Mouse (Mus musculus) stomach, embryonic 14.5 days (tissue): ENCODE results near the gene Brsk2. TPM values are rescaled to one million over a fixed set of nuclear protein-coding genes. Genes with fewer than 3 reads are reported as not detected.

Experiments
- ATAC-seq: fragments of 200-750 bp; cut with Nextera tagmentation; 2 replicates; pipeline ENCODE4 v1.8.0; 2017; ENCODE audit warnings: low read depth, moderate TSS enrichment; ENCODE audit not compliant: insufficient number of reproducible peaks, insufficient read depth, low FRiP score
- H3K27ac ChIP-seq: fragments of 300-500 bp; sonication (generic); 2 replicates; pipeline ENCODE4 v1.5.1; 2014; ENCODE audit warnings: mild to moderate bottlenecking, low read length, moderate library complexity, mixed read lengths
- H3K27me3 ChIP-seq: fragments of 300-500 bp; sonication (generic); 2 replicates; pipeline ENCODE4 v1.6.1; 2014; ENCODE audit warnings: low read length, control low read depth, mixed read lengths; ENCODE audit not compliant: control insufficient read depth, insufficient read depth
- H3K36me3 ChIP-seq: fragments of 300-500 bp; sonication (generic); 2 replicates; pipeline ENCODE4 v1.6.1; 2014; ENCODE audit warnings: mild to moderate bottlenecking, control low read depth, low read length, moderate library complexity, mixed read lengths; ENCODE audit not compliant: control insufficient read depth, insufficient read depth
- H3K4me1 ChIP-seq: fragments of 300-500 bp; sonication (generic); 2 replicates; pipeline ENCODE4 v1.6.1; 2014; ENCODE audit warnings: low read length, control low read depth, mixed read lengths; ENCODE audit not compliant: control insufficient read depth, insufficient read depth
- H3K4me2 ChIP-seq: fragments of 300-500 bp; sonication (generic); replicated peaks from 2 replicates; pipeline ENCODE4 v1.6.1; 2014; ENCODE audit warnings: low read depth, low read length, control low read depth
- H3K4me3 ChIP-seq: fragments of 300-500 bp; sonication (generic); 2 replicates; pipeline ENCODE4 v1.5.1; 2014; ENCODE audit warnings: low read depth, low read length, control low read depth
- H3K9ac ChIP-seq: fragments of 300-500 bp; sonication (generic); replicated peaks from 2 replicates; pipeline ENCODE4 v1.6.1; 2014; ENCODE audit warnings: low read depth, mild to moderate bottlenecking, control low read depth, low read length, moderate library complexity, mixed read lengths
- H3K9me3 ChIP-seq: fragments of 300-500 bp; sonication (generic); 2 replicates; pipeline ENCODE4 v1.6.1; 2016; ENCODE audit warnings: low read depth, low read length, control low read depth; ENCODE audit not compliant: control insufficient read depth
- WGBS: fragments of 180-500 bp; shearing (Covaris S2); extraction: QIAGEN DNeasy Blood & Tissue Kit; methylation state at CpG from one replicate; pipeline ENCODE4 v1.1.7; 2014; 5-methylcytosine and 5-hydroxymethylcytosine counted together
- polyA plus RNA-seq: library from polyadenylated mRNA; unstranded; fragments of >200 nt; fragmentation: Nextera tagmentation; extraction: Ambion mirVana; gene quantifications from 2 replicates; pipeline ENCODE4 v1.2.1, GENCODE M21; 2014

Brsk2 gene
- polyA plus RNA-seq, 1 experiment from 2014 or later: 2.6 TPM

- Histone ChIP-seq H3K4me1 (no peaks in the 10 kb centered on the region), H3K9ac (no peak overlapping the region), H3K27me3 (no peaks in the 10 kb centered on the region), H3K9me3 (no peaks in the 10 kb centered on the region), H3K4me3 (no peak overlapping the region), H3K27ac (no peak overlapping the region), H3K4me2 (no peak overlapping the region), H3K36me3 (no peaks in the 10 kb centered on the region)
- 6% methylated on average over 7 of the region's 7 CpGs for WGBS
- no peak for ATAC-seq
Observed at GRCm38 (mm10) chr7:141924917-141925316, 24.6 kb upstream of the Brsk2 start.

GRCm38 (mm10) chr7:141928642-141929041 lies 20.9 kb upstream of the Brsk2 start:
- WGBS: 86% methylated on average over 10 of the region's 10 CpGs
- no peak for ATAC-seq
- no peaks in the 10 kb centered on the region for H3K4me1 ChIP-seq
- H3K4me2 ChIP-seq: no peak overlapping the region
- H3K9me3 ChIP-seq: no peaks in the 10 kb centered on the region
- no peak overlapping the region for H3K9ac ChIP-seq
- H3K27ac ChIP-seq: no peak overlapping the region
- H3K27me3 ChIP-seq: no peaks in the 10 kb centered on the region
- no peak overlapping the region for H3K4me3 ChIP-seq
- H3K36me3 ChIP-seq: no peaks in the 10 kb centered on the region

- 52% methylated on average over 7 of the region's 7 CpGs for WGBS
- H3K27me3 ChIP-seq: no peaks in the 10 kb centered on the region
- H3K4me2 ChIP-seq: no peak overlapping the region
- H3K9ac ChIP-seq: no peak overlapping the region
- no peaks in the 10 kb centered on the region for H3K36me3 ChIP-seq
- H3K27ac ChIP-seq: no peak overlapping the region
- ATAC-seq: peak; percentile 53; the same call in 1 of the 2 replicates
- H3K4me1 ChIP-seq: no peaks in the 10 kb centered on the region
- H3K4me3 ChIP-seq: no peak overlapping the region
- H3K9me3 ChIP-seq: no peaks in the 10 kb centered on the region
Observed at GRCm38 (mm10) chr7:141934128-141934898, 15.2 kb upstream of the Brsk2 start.

GRCm38 (mm10) chr7:141934951-141935350 lies 14.6 kb upstream of the Brsk2 start:
- H3K4me1 ChIP-seq: no peaks in the 10 kb centered on the region
- 92% methylated on average over 6 of the region's 6 CpGs for WGBS
- H3K27ac ChIP-seq: no peak overlapping the region
- H3K9me3 ChIP-seq: no peaks in the 10 kb centered on the region
- ATAC-seq: no peak
- H3K9ac ChIP-seq: no peak overlapping the region
- no peak overlapping the region for H3K4me3 ChIP-seq
- H3K4me2 ChIP-seq: no peak overlapping the region
- no peaks in the 10 kb centered on the region for H3K36me3 ChIP-seq
- no peaks in the 10 kb centered on the region for H3K27me3 ChIP-seq

GRCm38 (mm10) chr7:141943444-141943843 lies 6.1 kb upstream of the Brsk2 start:
- H3K9me3 ChIP-seq: no peaks in the 10 kb centered on the region
- H3K27ac ChIP-seq: no peak overlapping the region
- no peak overlapping the region for H3K9ac ChIP-seq
- no peaks in the 10 kb centered on the region for H3K4me1 ChIP-seq
- 72% methylated on average over 5 of the region's 5 CpGs for WGBS
- no peak overlapping the region for H3K4me2 ChIP-seq
- no peak overlapping the region for H3K4me3 ChIP-seq
- no peak for ATAC-seq
- H3K27me3 ChIP-seq: peaks cover 6% of the 10 kb centered on the region
- H3K36me3 ChIP-seq: no peaks in the 10 kb centered on the region

- no peak overlapping the region for H3K4me3 ChIP-seq
- H3K27ac ChIP-seq: no peak overlapping the region
- 29% methylated on average over 7 of the region's 7 CpGs for WGBS
- no peak overlapping the region for H3K4me2 ChIP-seq
- H3K36me3 ChIP-seq: no peaks in the 10 kb centered on the region
- no peak for ATAC-seq
- H3K27me3 ChIP-seq: peaks cover 26% of the 10 kb centered on the region
- no peaks in the 10 kb centered on the region for H3K9me3 ChIP-seq
- peaks cover 8% of the 10 kb centered on the region; the same call in 1 of the 2 replicates for H3K4me1 ChIP-seq
- H3K9ac ChIP-seq: no peak overlapping the region
Observed at GRCm38 (mm10) chr7:141945927-141946326, 3.6 kb upstream of the Brsk2 start.

GRCm38 (mm10) chr7:141947512-141947911 lies 2.0 kb upstream of the Brsk2 start:
- H3K4me2 ChIP-seq: no peak overlapping the region
- peaks cover 38% of the 10 kb centered on the region for H3K27me3 ChIP-seq
- no peak overlapping the region for H3K4me3 ChIP-seq
- H3K9me3 ChIP-seq: no peaks in the 10 kb centered on the region
- no peak overlapping the region for H3K9ac ChIP-seq
- no peak overlapping the region for H3K27ac ChIP-seq
- no peaks in the 10 kb centered on the region for H3K36me3 ChIP-seq
- H3K4me1 ChIP-seq: peaks cover 8% of the 10 kb centered on the region; the same call in 1 of the 2 replicates
- ATAC-seq: no peak

GRCm38 (mm10) chr7:141948045-141948444 lies 1.5 kb upstream of the Brsk2 start:
- H3K4me1 ChIP-seq: peaks cover 8% of the 10 kb centered on the region; the same call in 1 of the 2 replicates
- H3K9me3 ChIP-seq: no peaks in the 10 kb centered on the region
- no peak overlapping the region for H3K27ac ChIP-seq
- no peak overlapping the region for H3K4me2 ChIP-seq
- 53% methylated on average over 1 of the region's 1 CpGs for WGBS
- peaks cover 41% of the 10 kb centered on the region for H3K27me3 ChIP-seq
- no peak for ATAC-seq
- no peaks in the 10 kb centered on the region for H3K36me3 ChIP-seq
- no peak overlapping the region for H3K9ac ChIP-seq
- no peak overlapping the region for H3K4me3 ChIP-seq

GRCm38 (mm10) chr7:141949799-141950103 lies 200 bp downstream of the Brsk2 start:
- Histone ChIP-seq H3K9ac (peak overlapping the region; percentile 46; the same call in 1 of the 2 replicates), H3K27ac (no peak overlapping the region), H3K4me3 (peak overlapping the region; percentile 44), H3K27me3 (peaks cover 41% of the 10 kb centered on the region), H3K4me1 (peaks cover 8% of the 10 kb centered on the region; the same call in 1 of the 2 replicates), H3K9me3 (no peaks in the 10 kb centered on the region), H3K4me2 (peak overlapping the region; percentile 82), H3K36me3 (no peaks in the 10 kb centered on the region)
- peak; percentile 33; the same call in 1 of the 2 replicates for ATAC-seq
- WGBS: under 1% methylated on average over 38 of the region's 54 CpGs
